Mouse (Mus musculus) right cerebral cortex, postnatal 4 days (tissue): ENCODE results near the gene Cmas.
A peak's percentile ranks its signal among the peaks of the same experiment; 100 is the strongest.

ENCODE experiments used
- DNase-seq: peaks from one replicate; pipeline ENCODE4 v3.0.0-alpha.2; 2022

Gene Cmas

GRCm38 (mm10) chr6:142795087-142795486, 38.6 kb downstream of the Cmas start:
- DNase-seq = no peak

GRCm38 (mm10) chr6:142795655-142796441, 39.4 kb downstream of the Cmas start:
- DNase-seq = no peak

GRCm38 (mm10) chr6:142797996-142798395, 41.5 kb downstream of the Cmas start:
- no peak for DNase-seq

GRCm38 (mm10) chr6:142798837-142799236, 42.4 kb downstream of the Cmas start:
- DNase-seq = no peak

- no peak for DNase-seq
Observed at GRCm38 (mm10) chr6:142799704-142800374, 43.4 kb downstream of the Cmas start.

GRCm38 (mm10) chr6:142801687-142802086, 45.2 kb downstream of the Cmas start:
- DNase-seq = no peak

- no peak for DNase-seq
Observed at GRCm38 (mm10) chr6:142802617-142803525, 46.4 kb downstream of the Cmas start.

GRCm38 (mm10) chr6:142804402-142804801, 47.9 kb downstream of the Cmas start, which contains the start of gene Sult6b2:
Sult6b2 (minus strand) TSS chr6:142804502.
- DNase-seq = no peak

GRCm38 (mm10) chr6:142806326-142806725, 49.8 kb downstream of the Cmas start:
- DNase-seq = no peak

- DNase-seq = no peak
Observed at GRCm38 (mm10) chr6:142809373-142810098, 53.0 kb downstream of the Cmas start.

- DNase-seq = no peak
Observed at GRCm38 (mm10) chr6:142810239-142810638, 53.8 kb downstream of the Cmas start.

- no peak for DNase-seq
Observed at GRCm38 (mm10) chr6:142812969-142813368, 56.5 kb downstream of the Cmas start.

- DNase-seq = no peak
Observed at GRCm38 (mm10) chr6:142814011-142814410, 57.5 kb downstream of the Cmas start.

- peak; percentile 96 for DNase-seq
Observed at GRCm38 (mm10) chr6:142814495-142814921, 58.0 kb downstream of the Cmas start.

GRCm38 (mm10) chr6:142815513-142815912, 59.0 kb downstream of the Cmas start:
- DNase-seq = no peak

GRCm38 (mm10) chr6:142818306-142818705, 61.8 kb downstream of the Cmas start:
- DNase-seq = no peak

GRCm38 (mm10) chr6:142823008-142823787, 66.7 kb downstream of the Cmas start:
- DNase-seq = no peak
